Mouse (Mus musculus): Measurements from ENCODE around the gene Susd4.

Susd4 gene

DNA sequence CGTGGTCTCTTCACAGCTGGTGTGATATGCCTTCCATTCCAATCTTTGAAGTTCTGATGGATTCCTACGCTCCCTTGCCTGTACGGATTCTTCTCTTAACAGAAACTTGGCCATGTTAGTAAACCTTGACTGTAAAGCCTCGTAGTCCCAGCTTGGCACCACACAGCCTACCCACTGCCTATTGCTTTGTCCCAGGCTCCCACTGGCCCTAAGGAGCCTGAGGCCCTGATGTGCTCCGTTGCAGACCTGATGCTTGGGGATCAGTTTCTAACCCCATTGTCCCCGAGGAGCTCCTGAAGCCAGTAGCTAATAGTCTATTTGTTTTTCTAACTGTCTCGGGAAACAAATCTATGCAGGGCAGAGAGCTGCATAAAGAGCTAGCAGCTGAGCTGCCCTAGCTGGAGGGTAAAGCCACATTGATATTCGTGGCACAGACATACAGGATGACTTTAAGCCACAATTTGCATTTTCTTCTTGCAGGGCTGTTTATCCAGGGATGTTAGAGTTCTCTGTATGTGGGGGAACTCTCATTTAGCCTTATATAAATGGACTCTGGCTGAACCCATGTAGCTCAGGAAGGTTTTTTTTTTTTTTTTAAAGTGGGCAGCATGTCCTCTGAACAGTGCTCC is 155.2 kb downstream of the Susd4 start:
- no peak for DNase-seq (ENCODE audit: low read depth)

DNA sequence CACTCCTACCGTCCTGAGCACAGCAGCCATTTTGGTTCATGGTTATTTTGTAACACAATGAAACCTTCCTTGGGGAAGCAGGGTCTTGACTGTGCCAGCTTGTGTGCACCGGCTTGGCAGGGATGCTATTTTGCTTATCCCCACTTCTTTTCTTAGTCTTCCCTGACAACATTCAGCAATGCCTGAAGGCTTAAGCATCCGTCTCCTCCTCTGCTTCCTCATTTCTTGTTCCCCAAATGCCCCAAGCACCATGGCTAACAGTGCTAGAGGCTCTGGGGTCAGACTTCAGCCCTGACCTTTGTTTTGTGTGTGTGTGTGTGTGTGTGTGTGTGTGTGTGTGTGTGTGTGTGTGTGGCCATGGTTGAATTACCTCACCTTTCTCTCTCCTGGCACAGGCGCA is 159.2 kb downstream of the Susd4 start:
- peak; percentile 19 for DNase-seq (ENCODE audit: low read depth)

DNA sequence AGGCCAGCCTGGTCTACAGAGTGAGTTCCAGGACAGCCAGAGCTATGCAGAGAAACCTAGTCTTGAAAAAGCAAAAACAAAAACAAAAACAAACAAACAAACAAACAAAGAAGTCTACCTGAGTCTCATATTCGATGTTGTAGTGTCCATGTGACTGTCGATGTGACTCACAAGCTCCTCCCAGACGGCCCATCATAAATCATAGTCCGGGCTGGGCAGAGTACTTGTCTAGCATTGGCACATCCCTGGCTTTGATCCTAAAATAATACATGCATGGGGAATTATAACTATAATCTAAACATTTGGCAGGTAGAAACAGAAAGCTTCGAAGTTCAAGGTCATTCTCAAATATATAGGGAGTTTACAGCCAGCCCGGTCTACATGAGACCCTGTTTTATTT is 162.8 kb downstream of the Susd4 start:
- DNase-seq (ENCODE audit: low read depth): no peak

DNA sequence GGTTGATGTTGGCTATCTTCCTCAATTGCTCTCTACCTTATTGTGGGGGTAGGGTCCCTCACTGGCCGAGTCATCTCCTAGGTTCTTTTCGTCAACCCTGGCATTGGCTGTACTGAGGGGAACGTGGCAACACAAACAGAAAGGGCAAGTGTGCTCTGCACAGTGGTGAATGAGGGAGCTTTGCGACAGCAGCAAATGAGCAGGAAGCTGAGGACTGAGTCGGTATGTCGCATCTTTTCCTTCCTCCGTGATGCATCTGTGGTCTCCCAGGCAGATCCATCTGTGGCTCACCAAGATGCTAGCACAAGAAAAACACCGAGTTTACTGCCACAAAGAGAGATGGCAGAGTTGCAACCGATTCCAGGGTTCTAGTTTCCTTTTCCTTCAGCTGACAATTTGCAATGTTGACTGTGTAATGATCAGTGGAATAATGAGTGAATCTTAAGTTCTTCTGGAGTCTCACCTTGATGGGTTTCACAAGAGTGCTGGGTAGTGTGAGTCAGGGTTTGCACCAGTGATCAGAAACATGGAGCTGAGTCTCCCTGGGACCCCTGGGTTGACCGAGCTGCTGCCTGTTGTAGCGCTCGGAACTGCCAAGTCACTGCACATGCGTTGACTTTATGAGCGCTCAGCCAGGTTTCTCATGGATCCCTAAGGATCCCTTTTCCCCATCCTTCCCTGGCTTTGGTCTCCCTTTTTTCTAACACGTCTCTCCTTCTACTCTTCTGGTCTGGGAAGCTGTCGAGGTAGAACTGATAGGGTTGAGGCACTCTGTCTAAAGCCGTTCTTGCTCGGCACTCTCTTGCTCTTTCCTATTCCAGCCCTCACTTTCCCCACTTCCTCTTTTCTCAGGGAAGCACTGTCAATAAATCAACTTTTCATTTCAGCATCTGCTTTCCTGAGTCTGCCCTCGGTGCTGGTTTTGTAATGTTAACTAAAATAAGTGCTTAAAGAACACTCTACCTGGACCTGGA is 164.5 kb downstream of the Susd4 start:
- DNase-seq (ENCODE audit: low read depth): no peak

DNA sequence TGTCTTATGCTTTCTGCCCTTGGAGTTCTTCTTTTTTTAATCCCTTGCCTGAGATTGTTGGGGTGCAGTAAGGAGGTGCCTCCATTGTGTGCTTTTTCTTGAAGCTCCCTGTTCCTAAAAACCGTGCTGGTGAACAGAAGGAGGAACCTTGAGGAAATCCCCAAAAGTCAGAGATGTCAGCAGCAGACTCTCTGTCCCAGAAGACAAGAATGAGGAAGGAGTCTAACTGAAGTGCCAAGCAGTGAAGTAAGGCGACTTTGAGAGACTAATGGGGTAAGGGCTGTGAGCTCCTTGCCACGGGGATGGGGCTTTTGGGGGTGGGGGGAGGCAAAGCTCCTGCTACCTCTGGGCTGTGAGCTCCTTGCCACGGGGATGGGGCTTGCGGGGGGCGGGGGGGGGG is 171.8 kb downstream of the Susd4 start:
- no peak for DNase-seq (ENCODE audit: low read depth)

DNA sequence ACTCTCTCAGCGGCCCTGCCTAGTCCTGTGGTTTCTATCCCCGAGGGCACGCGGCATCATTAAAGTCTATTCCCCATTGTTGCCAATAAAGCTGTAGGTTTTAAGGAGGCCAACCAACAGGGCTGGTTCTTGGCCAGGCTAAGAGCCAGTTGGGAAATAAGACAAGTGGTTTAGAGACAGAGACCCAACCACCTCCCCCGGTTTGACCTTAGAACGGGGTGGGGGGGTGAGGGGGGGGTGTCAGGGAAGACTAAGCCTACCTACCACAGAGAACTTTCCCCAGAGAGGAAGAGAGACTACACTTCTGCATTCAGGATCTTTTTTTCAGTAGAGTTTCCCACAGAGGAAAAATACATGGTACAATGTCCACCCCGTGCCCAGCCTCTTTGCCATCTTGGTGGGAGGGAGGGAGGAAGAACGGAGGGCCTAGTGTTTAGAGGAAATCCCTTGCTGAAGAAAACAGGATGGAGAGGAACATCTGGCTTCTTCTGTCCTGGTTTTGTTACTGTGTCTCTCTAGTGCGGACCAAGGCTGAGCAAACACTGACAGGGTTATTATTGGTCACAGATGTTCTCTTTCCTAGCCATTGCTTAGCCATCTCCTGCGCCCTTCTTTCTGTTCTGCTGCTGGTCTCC is 173.9 kb downstream of the Susd4 start:
- no peak for DNase-seq (ENCODE audit: low read depth)

DNA sequence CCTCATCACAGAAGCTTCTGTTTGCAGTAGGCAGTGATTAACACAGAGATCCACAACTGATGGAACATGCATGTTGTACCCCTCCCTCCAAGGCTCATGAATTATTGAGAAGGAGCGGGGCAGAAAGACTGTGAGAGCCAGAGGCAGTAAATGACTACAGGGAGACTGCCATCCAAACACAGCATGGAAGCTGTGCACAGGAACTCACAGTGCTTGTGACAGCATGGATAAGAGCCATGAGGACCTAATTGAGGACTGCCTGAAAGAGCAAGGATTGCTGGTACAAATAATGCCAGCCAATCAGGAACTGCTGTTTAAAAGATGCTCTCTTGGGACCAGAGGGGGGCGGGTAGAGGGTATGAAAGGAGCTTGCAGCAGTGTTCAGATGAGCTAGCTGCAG is 178.3 kb downstream of the Susd4 start:
- no peak for DNase-seq (ENCODE audit: low read depth)

DNA sequence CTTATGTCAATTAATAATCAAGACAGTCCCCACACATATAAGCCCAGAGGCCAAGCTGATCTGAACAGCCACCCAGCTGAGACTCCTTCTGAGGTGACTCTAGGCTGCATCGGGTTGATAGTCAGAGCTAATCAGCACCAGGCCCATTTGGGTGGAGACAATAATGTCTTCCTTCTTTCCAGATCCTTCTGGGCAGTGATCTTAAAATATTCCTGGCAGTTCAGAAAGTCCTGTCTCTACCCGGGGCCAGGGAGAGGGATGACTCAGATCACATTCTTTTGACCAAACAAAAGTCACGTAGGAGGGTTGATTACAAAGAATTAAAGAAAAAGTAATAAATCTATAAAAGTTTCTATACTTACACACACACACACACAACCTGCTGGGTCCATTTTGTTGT is 180.3 kb downstream of the Susd4 start:
- no peak for DNase-seq (ENCODE audit: low read depth)

DNA sequence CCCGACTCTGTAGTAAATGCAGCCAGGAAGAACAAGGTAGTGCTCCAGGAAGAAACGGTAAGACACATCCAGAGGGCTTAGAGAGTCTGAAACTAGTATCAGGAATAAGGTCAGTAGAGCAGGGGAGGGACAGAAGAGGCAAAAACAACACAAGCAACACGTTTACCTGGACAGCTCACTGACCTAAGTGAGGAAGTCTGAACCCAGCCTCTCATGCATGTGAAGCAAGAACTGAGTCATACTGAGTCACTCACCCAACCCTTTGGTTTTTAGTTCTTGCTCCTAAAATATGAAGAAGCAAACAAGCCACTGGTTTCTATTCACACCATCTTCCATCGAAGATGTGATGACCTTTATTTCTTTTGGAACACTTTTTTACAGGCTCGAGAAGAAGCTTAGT is 181.0 kb downstream of the Susd4 start:
- peak; percentile 82 for DNase-seq (ENCODE audit: low read depth)

DNA sequence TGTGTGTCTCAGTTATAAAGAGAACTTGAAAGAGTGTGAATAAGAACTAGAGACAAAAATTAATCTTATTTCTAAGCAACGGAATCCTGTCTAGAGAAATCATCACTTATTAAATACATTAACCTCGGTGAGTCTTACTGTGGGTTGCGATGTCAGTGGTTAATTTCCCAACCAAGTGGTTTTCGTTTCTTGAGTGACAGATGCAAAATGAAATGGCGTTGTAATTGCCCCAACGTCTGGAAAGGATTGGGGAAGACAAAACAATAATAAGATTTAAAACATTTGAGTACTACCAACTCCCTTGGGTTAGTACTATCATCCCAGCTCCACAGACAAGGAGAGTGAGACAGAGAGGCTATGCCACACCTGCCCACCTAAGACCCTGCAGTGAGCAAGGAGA is 181.9 kb downstream of the Susd4 start:
- peak; percentile 65 for DNase-seq (ENCODE audit: low read depth)
